Mouse (Mus musculus): Measurements from ENCODE around the gene Lats2. TPM values are rescaled to one million over a fixed set of nuclear protein-coding genes. Genes with fewer than 3 reads are reported as not detected.

The Lats2 gene
- total and polyA plus RNA-seq, 3 experiments, result 1.1 to 4.0 (median 1.5) TPM

- no peak for TF ChIP-seq JUN (IDR thresholded peaks at IDR 0.05; ENCODE audit: insufficient read depth, low read depth, low read length)
- TF ChIP-seq BHLHE40 (IDR thresholded peaks at IDR 0.05; ENCODE audit: low read depth, low read length), result no peak
- no peak for TF ChIP-seq IRF4 (IDR thresholded peaks at IDR 0.05; ENCODE audit: low read depth, low read length)
Measured at GRCm38 (mm10) chr14:57695550-57695949, 62.6 kb downstream of the Lats2 start (continued).

DNA sequence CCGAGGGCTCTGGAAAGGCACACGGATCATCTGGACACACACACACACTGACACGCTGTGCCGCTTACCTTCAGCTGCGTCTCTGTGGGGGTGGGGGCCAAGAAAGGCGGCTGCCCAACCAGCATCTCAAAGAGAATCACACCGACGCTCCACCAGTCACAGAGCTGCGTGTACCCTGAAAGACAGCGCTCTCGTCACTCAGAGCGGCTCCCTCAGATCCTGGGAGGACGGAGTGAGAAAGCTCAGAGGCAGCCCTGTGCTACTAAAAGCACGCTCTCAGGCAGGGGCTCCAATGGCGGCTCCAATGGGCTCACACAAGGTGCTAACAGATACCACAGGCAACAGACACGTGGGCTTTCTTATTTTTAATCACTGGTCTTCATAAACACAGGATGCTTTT lies 63.9 kb downstream of the Lats2 start:
- Histone ChIP-seq H3K9ac (ENCODE audit: insufficient read depth, low read depth) (no peak overlapping the region), H3K9me3 (replicated peaks; ENCODE audit: low read length) (no peaks in the 10 kb centered on the region), H3K27me3 (replicated peaks) (no peaks in the 10 kb centered on the region), H3K4me2 (ENCODE audit: insufficient read depth, low read depth, poor library complexity, severe bottlenecking) (no peak overlapping the region), H3K27ac (ENCODE audit: insufficient read depth, low read depth) (no peak overlapping the region), H3K4me1 (ENCODE audit: control insufficient read depth in 1 of 2, insufficient read depth in 2 of 2) (no peaks in the 10 kb centered on the region), H3K36me3 (replicated peaks in 1 of 2; ENCODE audit: control insufficient read depth in 1 of 2, insufficient read depth in 1 of 2, low read length in 1 of 2) (no peaks in the 10 kb centered on the region), H3K4me3 (replicated peaks in 1 of 3; ENCODE audit: low read depth in 2 of 3, low read length in 2 of 3, poor library complexity in 1 of 3) (no peak overlapping the region), H3K79me2 (replicated peaks; ENCODE audit: control insufficient read depth, extremely low read depth, insufficient read depth, poor library complexity, severe bottlenecking) (no peaks in the 10 kb centered on the region)
- in situ Hi-C loops (cut with MboI; ENCODE audit: low pct_ligation_motif_present, low pct_unique_long_range_greater_than_20kb, low sequenced_read_pairs) (no loop called here), dilution Hi-C loops (cut with MboI; ENCODE audit: extremely low pct_ligation_motif_present, extremely low pct_unique_long_range_greater_than_20kb, low sequenced_read_pairs) (no loop called here)
- DNase-seq (ENCODE audit: extremely low read depth), result no peak
- TF ChIP-seq USF1 (IDR thresholded peaks at IDR 0.05; ENCODE audit: low read depth, low read length) (no peak), MAZ (IDR thresholded peaks at IDR 0.05; ENCODE audit: low read depth, low read length) (no peak), MYC (IDR thresholded peaks at IDR 0.05; ENCODE audit: low read depth, low read length) (no peak), JUND (conservative IDR thresholded peaks at IDR 0.05; ENCODE audit: low read depth, low read length) (no peak), JUN (IDR thresholded peaks at IDR 0.05; ENCODE audit: insufficient read depth, low read depth, low read length) (no peak), E2F4 (IDR thresholded peaks at IDR 0.05; ENCODE audit: insufficient replicate concordance, low read depth, low read length) (no peak), TBP (conservative IDR thresholded peaks at IDR 0.05; ENCODE audit: low read depth, low read length) (no peak), ELF1 (IDR thresholded peaks at IDR 0.05; ENCODE audit: low read depth, low read length) (no peak), MEF2A (IDR thresholded peaks at IDR 0.05; ENCODE audit: borderline replicate concordance, low read depth, low read length) (no peak), RAD21 (IDR thresholded peaks at IDR 0.05; ENCODE audit: low read depth, low read length) (no peak), BHLHE40 (IDR thresholded peaks at IDR 0.05; ENCODE audit: low read depth, low read length) (no peak)

GRCm38 (mm10) chr14:57692517-57693130 lies 65.6 kb downstream of the Lats2 start:
- dilution Hi-C loops (cut with MboI; ENCODE audit: extremely low pct_ligation_motif_present, extremely low pct_unique_long_range_greater_than_20kb, low sequenced_read_pairs), result no loop called here
- no peaks in the 10 kb centered on the region for H3K36me3 ChIP-seq (replicated peaks in 1 of 2; ENCODE audit: control insufficient read depth in 1 of 2, insufficient read depth in 1 of 2, low read length in 1 of 2)
- H3K4me1 ChIP-seq (ENCODE audit: control insufficient read depth in 1 of 2, insufficient read depth in 2 of 2), result no peaks in the 10 kb centered on the region
- no peak overlapping the region for H3K4me2 ChIP-seq (ENCODE audit: insufficient read depth, low read depth, poor library complexity, severe bottlenecking)
- H3K9ac ChIP-seq (ENCODE audit: insufficient read depth, low read depth), result no peak overlapping the region
- DNase-seq (ENCODE audit: extremely low read depth), result no peak
- H3K27ac ChIP-seq (ENCODE audit: insufficient read depth, low read depth), result no peak overlapping the region
- H3K27me3 ChIP-seq (replicated peaks), result no peaks in the 10 kb centered on the region
- H3K79me2 ChIP-seq (replicated peaks; ENCODE audit: control insufficient read depth, extremely low read depth, insufficient read depth, poor library complexity, severe bottlenecking), result no peaks in the 10 kb centered on the region
- TF ChIP-seq MAFK (IDR thresholded peaks at IDR 0.05; ENCODE audit: insufficient replicate concordance, low read length), result no peak
- TF ChIP-seq MAX (IDR thresholded peaks at IDR 0.05; ENCODE audit: low read length), result no peak
- no peak for TF ChIP-seq TBP (conservative IDR thresholded peaks at IDR 0.05; ENCODE audit: low read depth, low read length)
- no peak for TF ChIP-seq POLR2A (IDR thresholded peaks at IDR 0.05; ENCODE audit: low read depth, low read length)
- no peak for TF ChIP-seq CHD2 (IDR thresholded peaks at IDR 0.05; ENCODE audit: low read length)
- no peak for TF ChIP-seq MAZ (IDR thresholded peaks at IDR 0.05; ENCODE audit: low read depth, low read length)
- no peak for TF ChIP-seq RAD21 (IDR thresholded peaks at IDR 0.05; ENCODE audit: low read depth, low read length)
- TF ChIP-seq EP300 (IDR thresholded peaks at IDR 0.05; ENCODE audit: low read length), result no peak
- no peak for TF ChIP-seq BHLHE40 (IDR thresholded peaks at IDR 0.05; ENCODE audit: low read depth, low read length)
- no peak for TF ChIP-seq MEF2A (IDR thresholded peaks at IDR 0.05; ENCODE audit: borderline replicate concordance, low read depth, low read length)
- TF ChIP-seq GABPA (IDR thresholded peaks at IDR 0.05; ENCODE audit: insufficient replicate concordance, low read depth, low read length), result no peak
- TF ChIP-seq CHD1 (IDR thresholded peaks at IDR 0.05; ENCODE audit: low read depth, low read length), result no peak
- TF ChIP-seq USF1 (IDR thresholded peaks at IDR 0.05; ENCODE audit: low read depth, low read length), result no peak
- TF ChIP-seq JUN (IDR thresholded peaks at IDR 0.05; ENCODE audit: insufficient read depth, low read depth, low read length), result no peak
- no peak for TF ChIP-seq NRF1 (IDR thresholded peaks at IDR 0.05; ENCODE audit: low read depth, low read length)
- no peak for TF ChIP-seq ZMIZ1 (IDR thresholded peaks at IDR 0.05; ENCODE audit: low read depth, low read length)
- no peak for TF ChIP-seq USF2 (conservative IDR thresholded peaks at IDR 0.05; ENCODE audit: low read depth, low read length)
- TF ChIP-seq NELFE (IDR thresholded peaks at IDR 0.05; ENCODE audit: low read depth, low read length), result no peak
- TF ChIP-seq POLR2AphosphoS2 (IDR thresholded peaks at IDR 0.05; ENCODE audit: low read depth, low read length), result no peak
- TF ChIP-seq RCOR1 (conservative IDR thresholded peaks at IDR 0.05; ENCODE audit: low read depth, low read length), result no peak
- H3K4me3 ChIP-seq (replicated peaks in 1 of 3; ENCODE audit: low read depth in 2 of 3, low read length in 2 of 3, poor library complexity in 1 of 3), result no peak overlapping the region
- in situ Hi-C loops (cut with MboI; ENCODE audit: low pct_ligation_motif_present, low pct_unique_long_range_greater_than_20kb, low sequenced_read_pairs), result no loop called here
- H3K9me3 ChIP-seq (replicated peaks; ENCODE audit: low read length), result no peaks in the 10 kb centered on the region

Measured in CH12.LX (cell line).